Mouse (Mus musculus): ENCODE measurements around the gene Cnst. TPM values are rescaled to one million over a fixed set of nuclear protein-coding genes. Genes with fewer than 3 reads are reported as not detected.

The Cnst gene
- total RNA-seq, 4 experiments from 2014 or later: 30.5 to 35.9 (median 31.9) TPM

GRCm38 (mm10) chr1:179553197-179553948 lies 7.2 kb downstream of the Cnst start:
- no peak for DNase-seq (ENCODE audit: low spot score in 2 of 2)

GRCm38 (mm10) chr1:179553949-179554347 lies 7.8 kb downstream of the Cnst start:
- DNase-seq (ENCODE audit: low spot score in 2 of 2): no peak

- DNase-seq (ENCODE audit: low spot score in 2 of 2): no peak
Measured at GRCm38 (mm10) chr1:179556921-179557320, 10.8 kb downstream of the Cnst start.

- DNase-seq (ENCODE audit: low spot score in 2 of 2): no peak
Measured at GRCm38 (mm10) chr1:179559446-179560194, 13.4 kb downstream of the Cnst start.

- DNase-seq (ENCODE audit: low spot score in 2 of 2): no peak
Measured at GRCm38 (mm10) chr1:179560845-179561430, 14.8 kb downstream of the Cnst start.

- DNase-seq (ENCODE audit: low spot score in 2 of 2): no peak
Measured at GRCm38 (mm10) chr1:179563211-179563610, 17.0 kb downstream of the Cnst start.

- no peak for DNase-seq (ENCODE audit: low spot score in 2 of 2)
Measured at GRCm38 (mm10) chr1:179563926-179564325, 17.8 kb downstream of the Cnst start.

- no peak for DNase-seq (ENCODE audit: low spot score in 2 of 2)
Measured at GRCm38 (mm10) chr1:179567558-179567957, 21.4 kb downstream of the Cnst start.

- no peak for DNase-seq (ENCODE audit: low spot score in 2 of 2)
Measured at GRCm38 (mm10) chr1:179568690-179569398, 22.7 kb downstream of the Cnst start.

GRCm38 (mm10) chr1:179570482-179570881 lies 24.3 kb downstream of the Cnst start:
- no peak for DNase-seq (ENCODE audit: low spot score in 2 of 2)

- DNase-seq (ENCODE audit: low spot score in 2 of 2): no peak
Measured at GRCm38 (mm10) chr1:179571686-179572085, 25.5 kb downstream of the Cnst start.

- DNase-seq (ENCODE audit: low spot score in 2 of 2): no peak
Measured at GRCm38 (mm10) chr1:179573650-179574206, 27.6 kb downstream of the Cnst start.

GRCm38 (mm10) chr1:179578625-179579024 lies 32.5 kb downstream of the Cnst start:
- no peak for DNase-seq (ENCODE audit: low spot score in 2 of 2)

- no peak for DNase-seq (ENCODE audit: low spot score in 2 of 2)
Measured at GRCm38 (mm10) chr1:179580200-179580599, 34.0 kb downstream of the Cnst start.

- no peak for DNase-seq (ENCODE audit: low spot score in 2 of 2)
Measured at GRCm38 (mm10) chr1:179581422-179581821, 35.3 kb downstream of the Cnst start.

GRCm38 (mm10) chr1:179582021-179582433 lies 35.9 kb downstream of the Cnst start:
- no peak for DNase-seq (ENCODE audit: low spot score in 2 of 2)

- DNase-seq (ENCODE audit: low spot score in 2 of 2): no peak
Measured at GRCm38 (mm10) chr1:179583090-179583489, 36.9 kb downstream of the Cnst start.

- no peak for DNase-seq (ENCODE audit: low spot score in 2 of 2)
Measured at GRCm38 (mm10) chr1:179584220-179584619, 38.0 kb downstream of the Cnst start.

- no peak for DNase-seq (ENCODE audit: low spot score in 2 of 2)
Measured at GRCm38 (mm10) chr1:179585646-179586045, 39.5 kb downstream of the Cnst start.

GRCm38 (mm10) chr1:179586430-179587095 lies 40.4 kb downstream of the Cnst start:
- DNase-seq (ENCODE audit: low spot score in 2 of 2): no peak

- DNase-seq (ENCODE audit: low spot score in 2 of 2): peak; percentile 39 to 49
Measured at GRCm38 (mm10) chr1:179588230-179588629, 42.1 kb downstream of the Cnst start.
